Mouse (Mus musculus): Measurements from ENCODE around the gene Klf8.

GRCm38 (mm10) chrX:153440018-153440417 is 202.8 kb downstream of the Klf8 start:
- no peak for TF ChIP-seq FLI1 (IDR thresholded peaks at IDR 0.05; ENCODE audit: low read length)
- TF ChIP-seq GATA1 (IDR thresholded peaks at IDR 0.05; ENCODE audit: borderline replicate concordance, low read length), result no peak
